Mouse (Mus musculus) heart, postnatal 0 days (tissue): Measurements from ENCODE around the gene Bcl2l14. TPM values are rescaled to one million over a fixed set of nuclear protein-coding genes. Genes with fewer than 3 reads are reported as not detected.

Experiments used
- ATAC-seq: fragments of 200-750 bp; cut with Nextera tagmentation; 2 replicates; pipeline ENCODE4 v1.8.0; 2017; ENCODE audit warnings: low read depth, moderate number of reproducible peaks, moderate library complexity; ENCODE audit not compliant: insufficient read depth
- DNase-seq: peaks from one replicate; pipeline ENCODE4 v3.0.0-alpha.2; 2016; ENCODE audit warnings: low spot score
- H3K27ac ChIP-seq: fragments of 300-500 bp; sonication (generic); 2 replicates; pipeline ENCODE4 v1.5.1; 2014; ENCODE audit warnings: low read depth, mild to moderate bottlenecking
- H3K27me3 ChIP-seq: fragments of 300-500 bp; sonication (generic); 2 replicates; pipeline ENCODE4 v1.6.1; 2014; ENCODE audit warnings: low read length, mixed read lengths; ENCODE audit not compliant: control insufficient read depth, insufficient read depth
- H3K36me3 ChIP-seq: fragments of 300-500 bp; sonication (generic); replicated peaks from 2 replicates; pipeline ENCODE4 v1.6.1; 2014; ENCODE audit warnings: low read length, mixed read lengths; ENCODE audit not compliant: control insufficient read depth, insufficient read depth
- H3K4me1 ChIP-seq: fragments of 300-500 bp; sonication (generic); 2 replicates; pipeline ENCODE4 v1.6.1; 2014; ENCODE audit warnings: antibody characterized with exemption; ENCODE audit not compliant: control insufficient read depth, insufficient read depth
- H3K4me2 ChIP-seq: fragments of 300-500 bp; sonication (generic); 2 replicates; pipeline ENCODE4 v1.6.1; 2014; ENCODE audit warnings: low read depth, mild to moderate bottlenecking, low read length, moderate library complexity
- H3K4me3 ChIP-seq: fragments of 300-500 bp; sonication (generic); 2 replicates; pipeline ENCODE4 v1.5.1; 2014; ENCODE audit warnings: low read depth, low read length
- H3K9ac ChIP-seq: fragments of 300-500 bp; sonication (generic); replicated peaks from 2 replicates; pipeline ENCODE4 v1.6.1; 2014; ENCODE audit warnings: low read depth, low read length, mixed read lengths
- H3K9me3 ChIP-seq: fragments of 300-500 bp; sonication (generic); replicated peaks from 2 replicates; pipeline ENCODE4 v1.6.1; 2016; ENCODE audit warnings: low read length; ENCODE audit not compliant: control insufficient read depth
- CTCF ChIP-seq: IDR thresholded peaks from 2 replicates; pipeline ENCODE4 v1.5.1; 2016; ENCODE audit warnings: antibody characterized with exemption, control low read depth, low read depth
- EP300 ChIP-seq: IDR thresholded peaks from 2 replicates; pipeline ENCODE4 v1.6.1; 2016; ENCODE audit warnings: antibody characterized with exemption, low read depth
- WGBS: fragments of 180-500 bp; shearing (Covaris S2); extraction: QIAGEN DNeasy Blood & Tissue Kit; methylation state at CpG from one replicate; pipeline ENCODE4 v1.1.7; 2014; 5-methylcytosine and 5-hydroxymethylcytosine counted together
- polyA plus RNA-seq: library from polyadenylated mRNA; unstranded; fragments of >200 nt; fragmentation: Nextera tagmentation; extraction: Ambion mirVana; gene quantifications from 2 replicates; pipeline ENCODE4 v1.2.1, GENCODE M21; 2015
- total RNA-seq: library from RNA; depleted of rRNA; stranded (reverse); fragments of >200 nt; gene quantifications from 2 replicates; pipeline ENCODE4 v1.2.3, GENCODE M21; 2014; ENCODE audit warnings: low replicate concordance; rRNA removed

Bcl2l14 gene
- total and polyA plus RNA-seq, 2 experiments from 2014 or later = 0.69 TPM; not detected in 1

DNA sequence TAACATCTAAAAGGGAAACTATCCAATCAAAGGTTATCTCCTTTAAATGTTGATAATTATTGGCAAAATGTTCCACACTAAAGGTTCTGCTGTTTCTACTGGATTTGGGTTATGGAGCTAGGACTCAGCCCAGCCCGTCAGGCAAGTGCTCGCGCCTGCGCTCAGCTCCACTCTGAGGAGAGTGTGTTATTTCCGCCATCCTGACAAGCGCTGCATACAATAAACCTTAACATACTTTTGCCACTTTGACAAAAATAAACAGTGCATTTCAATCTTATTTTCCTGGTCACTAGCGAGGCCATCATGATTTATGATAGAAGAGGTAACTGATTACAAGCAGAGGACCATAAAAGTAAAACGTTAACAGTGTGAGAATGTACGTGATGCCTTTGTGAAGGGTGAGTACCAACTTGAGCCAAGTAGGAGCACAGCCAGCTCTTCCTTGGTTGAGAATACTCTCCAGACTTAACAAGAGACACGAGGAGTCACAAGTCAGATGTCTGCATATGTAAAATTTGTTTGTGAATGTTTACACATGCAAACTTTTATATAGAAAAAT is 70.6 kb downstream of the Bcl2l14 start:
- no peak for TF ChIP-seq EP300
- no peak for TF ChIP-seq CTCF
- H3K9me3 ChIP-seq = no peaks in the 10 kb centered on the region
- peaks cover 50% of the 10 kb centered on the region for H3K36me3 ChIP-seq
- DNase-seq (no peak), ATAC-seq (no peak)
- peaks cover 9% of the 10 kb centered on the region; the same call in 1 of the 2 replicates for H3K4me1 ChIP-seq
- H3K4me2 ChIP-seq = no peak overlapping the region
- no peak overlapping the region for H3K27ac ChIP-seq
- H3K27me3 ChIP-seq = no peaks in the 10 kb centered on the region
- no peak overlapping the region for H3K9ac ChIP-seq
- H3K4me3 ChIP-seq = no peak overlapping the region
- 88% methylated on average over 10 of the region's 10 CpGs for whole genome bisulfite sequencing

GRCm38 (mm10) chr6:134469297-134469696 is 73.2 kb downstream of the Bcl2l14 start:
- TF ChIP-seq CTCF (no peak), EP300 (no peak)
- Histone ChIP-seq H3K9ac (no peak overlapping the region), H3K4me3 (no peak overlapping the region), H3K4me2 (no peak overlapping the region), H3K27me3 (no peaks in the 10 kb centered on the region), H3K36me3 (peaks cover 39% of the 10 kb centered on the region), H3K9me3 (no peaks in the 10 kb centered on the region), H3K4me1 (peaks cover 9% of the 10 kb centered on the region; the same call in 1 of the 2 replicates), H3K27ac (no peak overlapping the region)
- ATAC-seq (no peak), DNase-seq (no peak)
- WGBS = 89% methylated on average over 2 of the region's 2 CpGs

DNA sequence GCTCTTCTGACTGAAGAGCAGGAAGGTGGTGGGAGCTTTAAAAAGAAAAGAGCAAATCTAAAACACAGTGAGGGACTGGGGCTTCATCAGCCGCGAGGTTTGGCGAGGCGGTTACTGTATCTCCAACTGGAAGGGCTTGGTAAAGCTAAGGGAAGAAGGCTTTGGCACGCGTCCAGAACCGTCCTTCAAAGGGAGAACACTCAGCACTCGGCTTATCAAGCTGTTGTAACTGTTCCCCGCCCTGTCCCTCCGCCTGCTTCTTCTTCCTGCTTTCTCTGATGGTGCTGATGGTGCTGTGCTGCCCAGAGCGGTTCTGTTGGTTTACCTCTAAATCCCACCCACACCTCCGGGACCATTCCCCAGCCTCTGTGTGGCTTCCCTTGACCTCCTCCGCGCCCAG is 74.7 kb downstream of the Bcl2l14 start:
- Histone ChIP-seq H3K27ac (no peak overlapping the region), H3K9ac (no peak overlapping the region), H3K36me3 (peaks cover 26% of the 10 kb centered on the region), H3K4me3 (peak overlapping the region; percentile 14; the same call in 1 of the 2 replicates), H3K4me1 (peaks cover 9% of the 10 kb centered on the region; the same call in 1 of the 2 replicates), H3K4me2 (peak overlapping the region; percentile 49), H3K27me3 (no peaks in the 10 kb centered on the region), H3K9me3 (no peaks in the 10 kb centered on the region)
- DNase-seq = peak; percentile 83
- 17% methylated on average over 14 of the region's 14 CpGs for WGBS
- peak; percentile 84 for ATAC-seq
- no peak for TF ChIP-seq CTCF
- TF ChIP-seq EP300 = no peak

DNA sequence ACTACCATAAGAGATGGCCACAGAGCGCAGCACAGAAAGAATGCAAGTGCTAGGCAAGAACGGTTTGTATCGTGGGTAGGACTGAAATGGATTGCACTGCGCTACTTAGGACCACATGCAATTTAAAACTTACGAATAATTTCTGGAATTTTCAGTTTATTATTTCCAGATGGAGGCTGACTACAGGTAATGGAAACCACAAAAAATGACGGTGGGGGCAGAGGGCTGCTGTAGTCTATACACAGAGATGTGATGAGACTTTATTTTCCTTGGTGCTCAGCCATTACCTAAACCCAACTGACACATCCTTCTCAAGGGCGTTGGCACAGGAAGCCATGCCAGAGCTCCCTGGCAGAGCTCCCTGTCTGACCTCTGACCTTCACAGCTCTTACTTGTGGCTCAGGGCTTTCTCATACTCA is 77.0 kb downstream of the Bcl2l14 start:
- WGBS = 86% methylated on average over 7 of the region's 7 CpGs
- Histone ChIP-seq H3K4me1 (peaks cover 21% of the 10 kb centered on the region), H3K4me3 (no peak overlapping the region), H3K4me2 (no peak overlapping the region), H3K9me3 (no peaks in the 10 kb centered on the region), H3K27me3 (no peaks in the 10 kb centered on the region), H3K27ac (no peak overlapping the region), H3K9ac (no peak overlapping the region), H3K36me3 (peaks cover 22% of the 10 kb centered on the region)
- TF ChIP-seq EP300 (no peak), CTCF (no peak)
- no peak for DNase-seq
- ATAC-seq = no peak

GRCm38 (mm10) chr6:134479481-134479880 is 83.4 kb downstream of the Bcl2l14 start:
- Histone ChIP-seq H3K36me3 (peaks cover 43% of the 10 kb centered on the region), H3K9me3 (no peaks in the 10 kb centered on the region), H3K4me1 (peaks cover 12% of the 10 kb centered on the region), H3K27me3 (no peaks in the 10 kb centered on the region), H3K27ac (no peak overlapping the region), H3K4me2 (no peak overlapping the region), H3K4me3 (no peak overlapping the region), H3K9ac (no peak overlapping the region)
- no peak for DNase-seq
- TF ChIP-seq EP300 (no peak), CTCF (no peak)
- WGBS = 90% methylated on average over 10 of the region's 10 CpGs
- no peak for ATAC-seq

- peaks cover 9% of the 10 kb centered on the region; the same call in 1 of the 2 replicates for H3K4me1 ChIP-seq
- no peak overlapping the region for H3K9ac ChIP-seq
- no peak overlapping the region for H3K27ac ChIP-seq
- DNase-seq (no peak), ATAC-seq (no peak)
- H3K36me3 ChIP-seq = peaks cover 23% of the 10 kb centered on the region
- TF ChIP-seq CTCF = no peak
- TF ChIP-seq EP300 = no peak
- H3K9me3 ChIP-seq = no peaks in the 10 kb centered on the region
- H3K27me3 ChIP-seq = no peaks in the 10 kb centered on the region
- no peak overlapping the region for H3K4me2 ChIP-seq
- WGBS = 87% methylated on average over 9 of the region's 9 CpGs
- no peak overlapping the region for H3K4me3 ChIP-seq
Measured at GRCm38 (mm10) chr6:134486318-134486717, 90.2 kb downstream of the Bcl2l14 start.

Other genes starting within 250 kb of the Bcl2l14 start
- gene Lrp6, start 170.6 kb downstream of the Bcl2l14 start, total RNA-seq = 26.6 and 27.1 TPM in 2 replicates
- gene Lrp6, start 170.6 kb downstream of the Bcl2l14 start, polyA plus RNA-seq = 15.8 and 15.9 TPM in 2 replicates
- gene Mansc1, start 236.2 kb downstream of the Bcl2l14 start, total RNA-seq = 8.8 and 17.0 TPM in 2 replicates
- 7.3 and 7.4 TPM in 2 replicates for gene Mansc1, start 236.2 kb downstream of the Bcl2l14 start, polyA plus RNA-seq
- 22.6 and 27.9 TPM in 2 replicates for gene Borcs5, start 243.2 kb downstream of the Bcl2l14 start, total RNA-seq
- gene Borcs5, start 243.2 kb downstream of the Bcl2l14 start, polyA plus RNA-seq = 18.6 and 19.2 TPM in 2 replicates